ENCODE assay signal across 8 mouse cellular contexts in genomic region chr3:152165351-152166098, GRCm38 (mm10). TPM values are rescaled to one million over a fixed set of nuclear protein-coding genes. Genes with fewer than 3 reads are reported as not detected.
DNase-seq lines count a peak whose midpoint lies in the region; ATAC-seq and TF ChIP-seq lines count a peak whose summit lies in the region.

No protein-coding gene starts in this region.

- no peaks in the 10 kb centered on the region for H3K9me3 ChIP-seq in forebrain, embryonic 16.5 days (ENCODE audit: control insufficient read depth, low read length)
- H3K9me3 ChIP-seq in hindbrain, embryonic 16.5 days (ENCODE audit: control insufficient read depth, low read length) = no peaks in the 10 kb centered on the region
- no peaks in the 10 kb centered on the region for H3K9me3 ChIP-seq in limb, embryonic 14.5 days (ENCODE audit: control insufficient read depth, low read length)
- no peaks in the 10 kb centered on the region for H3K9me3 ChIP-seq in midbrain, embryonic 12.5 days

- peak overlapping the region; percentile 65 for H3K9ac ChIP-seq in forebrain, embryonic 16.5 days (replicated peaks; ENCODE audit: low read depth, low read length)
- peak overlapping the region; percentile 87 for H3K9ac ChIP-seq in hindbrain, embryonic 16.5 days (ENCODE audit: low read depth, low read length)
- H3K9ac ChIP-seq in limb, embryonic 14.5 days (ENCODE audit: low read depth, low read length, severe bottlenecking) = peak overlapping the region; percentile 50
- H3K9ac ChIP-seq in midbrain, embryonic 12.5 days (replicated peaks) = peak overlapping the region; percentile 56

- peak; percentile 67 for ATAC-seq in forebrain, embryonic 16.5 days
- peak; percentile 86 for ATAC-seq in hindbrain, embryonic 16.5 days
- peak; percentile 54; the same call in 1 of the 2 replicates for ATAC-seq in limb, embryonic 14.5 days (ENCODE audit: low FRiP score, low read depth)
- peak; percentile 66 for ATAC-seq in midbrain, embryonic 12.5 days (ENCODE audit: low FRiP score, low read depth)

- H3K27ac ChIP-seq in forebrain, embryonic 16.5 days (ENCODE audit: low read length) = 0 out of 2 replicates have a peak overlapping the region, but pooled peaks have one; percentile 10
- H3K27ac ChIP-seq in hindbrain, embryonic 16.5 days (ENCODE audit: low read depth, low read length) = peak overlapping the region; percentile 86
- H3K27ac ChIP-seq in limb, embryonic 14.5 days (replicated peaks; ENCODE audit: low read depth, low read length) = no peak overlapping the region
- 0 out of 2 replicates have a peak overlapping the region, but pooled peaks have one; percentile 30 for H3K27ac ChIP-seq in midbrain, embryonic 12.5 days (replicated peaks)

- H3K4me1 ChIP-seq in forebrain, embryonic 16.5 days (replicated peaks; ENCODE audit: control insufficient read depth, insufficient read depth, low read length) = peaks cover 23% of the 10 kb centered on the region
- H3K4me1 ChIP-seq in hindbrain, embryonic 16.5 days (ENCODE audit: control insufficient read depth, insufficient read depth, low read depth, low read length) = peaks cover 5% of the 10 kb centered on the region; the same call in 1 of the 2 replicates
- peaks cover 12% of the 10 kb centered on the region for H3K4me1 ChIP-seq in limb, embryonic 14.5 days (ENCODE audit: control insufficient read depth, insufficient read depth, low read length)
- H3K4me1 ChIP-seq in midbrain, embryonic 12.5 days = peaks cover 22% of the 10 kb centered on the region

- DNase-seq in T-cell, adult 2 months (ENCODE audit: low spot score) = peak; percentile 19
- DNase-seq in cerebellum, adult 18-20 months = peak; percentile 49 to 66
- no peak for DNase-seq in limb, embryonic 14.5 days (ENCODE audit: low spot score)
- peak; percentile 13 for DNase-seq in testis, postnatal 14 days (ENCODE audit: low spot score)
- DNase-seq in urinary bladder, postnatal 4 days (ENCODE audit: low spot score in 2 of 2) = no peak

- H3K27me3 ChIP-seq in forebrain, embryonic 16.5 days (replicated peaks; ENCODE audit: control insufficient read depth, insufficient read depth, low read length) = peaks cover 4% of the 10 kb centered on the region; the same call in 1 of the 2 replicates
- H3K27me3 ChIP-seq in hindbrain, embryonic 16.5 days (replicated peaks; ENCODE audit: control insufficient read depth, insufficient read depth, low read length) = no peaks in the 10 kb centered on the region
- 0 out of 2 replicates have a peak, but pooled peaks cover 9% of the 10 kb centered on the region for H3K27me3 ChIP-seq in limb, embryonic 14.5 days (ENCODE audit: control insufficient read depth, insufficient read depth, low read length)
- peaks cover 42% of the 10 kb centered on the region for H3K27me3 ChIP-seq in midbrain, embryonic 12.5 days

- H3K36me3 ChIP-seq in forebrain, embryonic 16.5 days (ENCODE audit: control insufficient read depth, insufficient read depth) = no peaks in the 10 kb centered on the region
- no peaks in the 10 kb centered on the region for H3K36me3 ChIP-seq in hindbrain, embryonic 16.5 days (ENCODE audit: control insufficient read depth, insufficient read depth, low read length)
- H3K36me3 ChIP-seq in limb, embryonic 14.5 days (ENCODE audit: control insufficient read depth, insufficient read depth, low read length) = no peaks in the 10 kb centered on the region
- no peaks in the 10 kb centered on the region for H3K36me3 ChIP-seq in midbrain, embryonic 12.5 days

- H3K4me3 ChIP-seq in forebrain, embryonic 16.5 days (replicated peaks; ENCODE audit: low read length) = peak overlapping the region; percentile 59
- H3K4me3 ChIP-seq in hindbrain, embryonic 16.5 days (ENCODE audit: low read length) = peak overlapping the region; percentile 69
- peak overlapping the region; percentile 50 for H3K4me3 ChIP-seq in limb, embryonic 14.5 days (replicated peaks; ENCODE audit: low read length)
- H3K4me3 ChIP-seq in midbrain, embryonic 12.5 days = peak overlapping the region; percentile 55

- TF ChIP-seq POLR2A in limb, embryonic 14.5 days (IDR thresholded peaks at IDR 0.05; ENCODE audit: borderline replicate concordance, extremely low read depth, insufficient read depth, insufficient read length) = no peak

- H3K4me2 ChIP-seq in forebrain, embryonic 16.5 days (ENCODE audit: low read length) = peak overlapping the region; percentile 96
- peak overlapping the region; percentile 93 for H3K4me2 ChIP-seq in hindbrain, embryonic 16.5 days (ENCODE audit: low read length)
- H3K4me2 ChIP-seq in limb, embryonic 14.5 days (replicated peaks; ENCODE audit: low read depth, low read length, severe bottlenecking) = peak overlapping the region; percentile 98
- peak overlapping the region; percentile 92 for H3K4me2 ChIP-seq in midbrain, embryonic 12.5 days (replicated peaks)

- WGBS in forebrain, embryonic 16.5 days = 2% methylated on average over 53 of the region's 53 CpGs
- WGBS in hindbrain, embryonic 16.5 days = 1% methylated on average over 52 of the region's 53 CpGs
- WGBS in limb, embryonic 14.5 days = 2% methylated on average over 43 of the region's 53 CpGs
- WGBS in midbrain, embryonic 12.5 days = 1% methylated on average over 53 of the region's 53 CpGs

RNA-seq across cellular contexts. Expression of gene Gipc2, which starts 0.5 kb away (rescaled TPM):
- 4.0 and 4.1 TPM in 2 replicates for polyA plus RNA-seq in forebrain, embryonic 16.5 days (2015; fragmentation: Nextera tagmentation; extraction: Ambion mirVana)
- 9.7 and 11.9 TPM in 2 replicates for polyA plus RNA-seq in hindbrain, embryonic 16.5 days (2015; fragmentation: Nextera tagmentation; extraction: Ambion mirVana)
- 0.79 and 2.6 TPM in 2 replicates for polyA plus RNA-seq in limb, embryonic 14.5 days (2012; rRNA removed)
- 2.9 and 4.3 TPM in 2 replicates for polyA plus RNA-seq in limb, embryonic 14.5 days (2014; fragmentation: Nextera tagmentation; extraction: Ambion mirVana)
- polyA plus RNA-seq in midbrain, embryonic 12.5 days (2016; fragmentation: Nextera tagmentation; extraction: Ambion mirVana) = 1.5 and 2.4 TPM in 2 replicates

RNA-seq across cellular contexts. Expression of gene Dnajb4, which starts 44.6 kb away (rescaled TPM):
- 36.3 and 39.8 TPM in 2 replicates for polyA plus RNA-seq in forebrain, embryonic 16.5 days (2015; fragmentation: Nextera tagmentation; extraction: Ambion mirVana)
- polyA plus RNA-seq in hindbrain, embryonic 16.5 days (2015; fragmentation: Nextera tagmentation; extraction: Ambion mirVana) = 45.7 and 49.5 TPM in 2 replicates
- 15.3 and 19.2 TPM in 2 replicates for polyA plus RNA-seq in limb, embryonic 14.5 days (2012; rRNA removed)
- 31.6 and 32.9 TPM in 2 replicates for polyA plus RNA-seq in limb, embryonic 14.5 days (2014; fragmentation: Nextera tagmentation; extraction: Ambion mirVana)
- polyA plus RNA-seq in midbrain, embryonic 12.5 days (2016; fragmentation: Nextera tagmentation; extraction: Ambion mirVana) = 27.4 and 31.2 TPM in 2 replicates

RNA-seq across cellular contexts. Expression of gene Fubp1, which starts 44.7 kb away (rescaled TPM):
- polyA plus RNA-seq in forebrain, embryonic 16.5 days (2015; fragmentation: Nextera tagmentation; extraction: Ambion mirVana) = 297 and 302 TPM in 2 replicates
- 168 and 188 TPM in 2 replicates for polyA plus RNA-seq in hindbrain, embryonic 16.5 days (2015; fragmentation: Nextera tagmentation; extraction: Ambion mirVana)
- 206 and 232 TPM in 2 replicates for polyA plus RNA-seq in limb, embryonic 14.5 days (2012; rRNA removed)
- polyA plus RNA-seq in limb, embryonic 14.5 days (2014; fragmentation: Nextera tagmentation; extraction: Ambion mirVana) = 223 and 243 TPM in 2 replicates
- 393 and 419 TPM in 2 replicates for polyA plus RNA-seq in midbrain, embryonic 12.5 days (2016; fragmentation: Nextera tagmentation; extraction: Ambion mirVana)

Comparison
In these comparisons a context has a peak if more than half of its experiments do, and no peak if none do; other contexts are left out.
1. DNase-seq: peak in T-cell, adult 2 months (single experiment), cerebellum, adult 18-20 months (2 of 2) and testis, postnatal 14 days (single experiment); none in limb, embryonic 14.5 days (single experiment) and urinary bladder, postnatal 4 days (0 of 2).
2. Peak in every context shown above with its lines, with median percentiles within 50 percentile points of each other: ATAC-seq, H3K4me2 ChIP-seq, H3K4me3 ChIP-seq and H3K9ac ChIP-seq.